ENCODE assay signal across 15 mouse cellular contexts in the genomic region with DNA sequence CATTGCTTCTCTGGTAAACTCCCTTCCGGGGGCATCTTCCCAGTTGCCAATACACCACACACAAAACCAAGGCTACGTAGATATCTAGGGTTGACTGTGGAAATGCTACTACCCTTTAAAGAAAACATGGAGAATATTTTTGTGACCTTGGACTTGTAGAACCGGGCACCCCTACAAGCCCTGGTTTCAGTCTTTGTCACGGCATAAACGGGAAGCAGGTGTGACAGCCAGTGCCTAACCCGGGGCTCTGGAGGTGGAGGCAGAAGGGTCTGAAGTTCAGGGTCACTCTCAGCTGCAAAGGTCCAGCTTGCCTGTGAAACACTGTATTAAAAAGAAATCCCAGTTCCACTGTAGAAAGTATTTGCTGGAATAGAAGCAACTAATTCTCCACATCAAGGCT.
"Had no signal": no experiment of that assay in that cellular context is flagged by ENCODE, and none has a peak within 500 bp of the region (broad histone marks: within the 10 kb centered on the region; RNA-seq: fewer than 3 reads in every experiment).

No protein-coding gene starts in this region.

- H3K4me3 ChIP-seq: lung, embryonic 15.5 days; megakaryocyte, embryonic 14.5 days; midbrain, embryonic 13.5 days; midbrain, embryonic 15.5 days; neural tube, embryonic 12.5 days had no signal

- H3K27me3 ChIP-seq: lung, embryonic 15.5 days; midbrain, embryonic 13.5 days; midbrain, embryonic 15.5 days; neural tube, embryonic 12.5 days had no signal

- H3K4me1 ChIP-seq: megakaryocyte, embryonic 14.5 days; midbrain, embryonic 15.5 days had no signal

- ATAC-seq: lung, postnatal 0 days; midbrain, embryonic 13.5 days; midbrain, embryonic 15.5 days had no signal

- H3K9ac ChIP-seq: lung, embryonic 15.5 days; midbrain, embryonic 13.5 days; midbrain, embryonic 15.5 days; neural tube, embryonic 12.5 days had no signal

- DNase-seq: lung, adult 2 months; lung, postnatal 14 days; lung, postnatal 36 days; right cerebral cortex, postnatal 14 days; thymus, adult 2 months; thymus, postnatal 25 days; thymus, postnatal 4 days had no signal

- H3K4me2 ChIP-seq: lung, embryonic 15.5 days; midbrain, embryonic 11.5 days; midbrain, embryonic 13.5 days; midbrain, embryonic 15.5 days; neural tube, embryonic 12.5 days had no signal

- H3K36me3 ChIP-seq: midbrain, embryonic 13.5 days; midbrain, embryonic 15.5 days; neural tube, embryonic 12.5 days had no signal

- H3K27ac ChIP-seq: lung, embryonic 15.5 days; macrophage; midbrain, embryonic 13.5 days; midbrain, embryonic 15.5 days; neural tube, embryonic 12.5 days had no signal

- H3K9me3 ChIP-seq: lung, embryonic 15.5 days; megakaryocyte, embryonic 14.5 days; midbrain, embryonic 13.5 days; midbrain, embryonic 15.5 days; neural tube, embryonic 12.5 days had no signal
